Mouse (Mus musculus) embryonic fibroblast, embryonic 13.5 days (primary cell): Measurements from ENCODE around the gene Mllt6. TPM values are rescaled to one million over a fixed set of nuclear protein-coding genes. Genes with fewer than 3 reads are reported as not detected.

Experiments
- H3K27ac ChIP-seq: 2 replicates; pipeline ENCODE4 v1.5.1; 2012; ENCODE audit warnings: low read length, control low read depth, inconsistent platforms; ENCODE audit not compliant: insufficient read depth
- H3K4me1 ChIP-seq: 2 replicates; pipeline ENCODE4 v1.6.1; 2011; ENCODE audit warnings: low read length; ENCODE audit not compliant: control insufficient read depth, insufficient read depth
- H3K4me3 ChIP-seq: 2 replicates; pipeline ENCODE4 v1.5.1; 2011; ENCODE audit warnings: mild to moderate bottlenecking, control low read depth, low read length; ENCODE audit not compliant: insufficient read depth
- CTCF ChIP-seq: IDR thresholded peaks from 2 replicates; pipeline ENCODE4 v1.5.1; 2011; ENCODE audit warnings: mild to moderate bottlenecking, control low read depth, low read length, moderate library complexity, borderline replicate concordance; ENCODE audit not compliant: insufficient read depth
- POLR2A ChIP-seq: IDR thresholded peaks from 2 replicates; pipeline ENCODE4 v1.6.1; 2011; ENCODE audit warnings: low read depth, mild to moderate bottlenecking, control low read depth, low read length, moderate library complexity
- polyA plus RNA-seq: library from polyadenylated mRNA; stranded (reverse); fragments of >200 nt; gene quantifications from 2 replicates; pipeline ENCODE4 v1.2.4, GENCODE M21; 2011; ENCODE audit warnings: low read depth; ENCODE audit not compliant: missing spikeins, insufficient read length

Mllt6 gene
- polyA plus RNA-seq, 1 experiment, result 18.0 TPM

GRCm38 (mm10) chr11:97713896-97714295 is 50.7 kb downstream of the Mllt6 start:
- no peak for TF ChIP-seq CTCF
- no peak for TF ChIP-seq POLR2A
- Histone ChIP-seq H3K4me3 (no peak overlapping the region), H3K27ac (no peak overlapping the region), H3K4me1 (no peaks in the 10 kb centered on the region)

GRCm38 (mm10) chr11:97714356-97714755 is 51.1 kb downstream of the Mllt6 start:
- no peak overlapping the region for H3K4me3 ChIP-seq
- H3K4me1 ChIP-seq, result no peaks in the 10 kb centered on the region
- TF ChIP-seq POLR2A (no peak), CTCF (no peak)
- H3K27ac ChIP-seq, result no peak overlapping the region

- no peak overlapping the region for H3K4me3 ChIP-seq
- 0 out of 2 replicates have a peak overlapping the region, but pooled peaks have one; percentile 27 for H3K27ac ChIP-seq
- H3K4me1 ChIP-seq, result no peaks in the 10 kb centered on the region
- TF ChIP-seq CTCF (no peak), POLR2A (no peak)
Observed at GRCm38 (mm10) chr11:97714784-97715760, 51.9 kb downstream of the Mllt6 start.

- H3K27ac ChIP-seq, result no peak overlapping the region
- no peaks in the 10 kb centered on the region for H3K4me1 ChIP-seq
- TF ChIP-seq CTCF (no peak), POLR2A (no peak)
- no peak overlapping the region for H3K4me3 ChIP-seq
Observed at GRCm38 (mm10) chr11:97716021-97716420, 52.8 kb downstream of the Mllt6 start.

GRCm38 (mm10) chr11:97717369-97718280 is 54.4 kb downstream of the Mllt6 start:
- Histone ChIP-seq H3K4me3 (no peak overlapping the region), H3K4me1 (no peaks in the 10 kb centered on the region), H3K27ac (no peak overlapping the region)
- TF ChIP-seq CTCF (no peak), POLR2A (no peak)

GRCm38 (mm10) chr11:97718281-97718860 is 55.2 kb downstream of the Mllt6 start:
- Histone ChIP-seq H3K27ac (no peak overlapping the region), H3K4me1 (no peaks in the 10 kb centered on the region), H3K4me3 (no peak overlapping the region)
- TF ChIP-seq CTCF (no peak), POLR2A (no peak)

- Histone ChIP-seq H3K4me1 (no peaks in the 10 kb centered on the region), H3K27ac (no peak overlapping the region), H3K4me3 (no peak overlapping the region)
- TF ChIP-seq CTCF (no peak), POLR2A (no peak)
Observed at GRCm38 (mm10) chr11:97719041-97719440, 55.8 kb downstream of the Mllt6 start.

GRCm38 (mm10) chr11:97721338-97721737 is 58.1 kb downstream of the Mllt6 start:
- TF ChIP-seq POLR2A (no peak), CTCF (no peak)
- H3K4me3 ChIP-seq, result no peak overlapping the region
- no peaks in the 10 kb centered on the region for H3K4me1 ChIP-seq
- H3K27ac ChIP-seq, result no peak overlapping the region

- no peak overlapping the region for H3K4me3 ChIP-seq
- TF ChIP-seq POLR2A, result no peak
- no peak for TF ChIP-seq CTCF
- no peak overlapping the region for H3K27ac ChIP-seq
- H3K4me1 ChIP-seq, result no peaks in the 10 kb centered on the region; the same call in 1 of the 2 replicates
Observed at GRCm38 (mm10) chr11:97723709-97724108, 60.5 kb downstream of the Mllt6 start.
